Mouse (Mus musculus): ENCODE results near the gene Exoc7.

Exoc7 gene

DNA sequence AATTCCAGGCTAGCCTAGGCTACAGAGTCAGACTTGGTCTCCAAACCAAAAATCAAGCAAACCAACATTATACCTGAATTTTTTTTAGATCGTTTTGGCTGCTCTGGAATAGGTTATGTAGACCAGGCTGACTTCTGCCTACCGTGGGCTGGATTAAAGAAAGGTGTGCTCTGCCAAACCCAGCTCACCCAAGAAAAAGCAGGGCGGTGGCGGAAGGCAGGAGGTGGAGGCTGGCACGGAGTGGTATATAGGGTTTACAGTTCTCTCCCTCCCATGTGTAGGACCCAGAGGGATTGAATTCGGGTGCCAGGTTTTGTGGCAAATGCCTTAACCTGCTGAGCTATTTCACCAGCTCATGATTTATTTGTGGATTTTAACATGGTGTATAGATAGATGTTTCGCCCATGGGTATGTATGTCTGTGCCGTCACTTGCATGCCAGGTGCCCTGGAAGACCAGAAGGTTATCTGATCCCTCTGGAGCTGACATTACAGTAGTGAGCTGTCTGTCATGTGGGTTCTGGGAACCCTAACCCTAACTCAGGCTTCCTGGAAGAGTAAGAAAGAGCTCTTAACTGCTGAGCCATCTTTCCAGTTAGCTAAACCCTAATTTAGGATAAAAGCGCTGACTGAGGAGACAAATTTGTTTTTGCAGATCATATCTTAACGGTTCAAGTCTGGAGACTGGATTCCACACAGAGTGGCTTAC, at the start of gene Exoc7:
TSS of gene Exoc7 (minus strand) at position 215 of the 707 bp plus-strand sequence.
- ATAC-seq (ENCODE audit: insufficient number of reproducible peaks, low FRiP score, low TSS enrichment): peak; percentile 27; the same call in 1 of the 2 replicates

DNA sequence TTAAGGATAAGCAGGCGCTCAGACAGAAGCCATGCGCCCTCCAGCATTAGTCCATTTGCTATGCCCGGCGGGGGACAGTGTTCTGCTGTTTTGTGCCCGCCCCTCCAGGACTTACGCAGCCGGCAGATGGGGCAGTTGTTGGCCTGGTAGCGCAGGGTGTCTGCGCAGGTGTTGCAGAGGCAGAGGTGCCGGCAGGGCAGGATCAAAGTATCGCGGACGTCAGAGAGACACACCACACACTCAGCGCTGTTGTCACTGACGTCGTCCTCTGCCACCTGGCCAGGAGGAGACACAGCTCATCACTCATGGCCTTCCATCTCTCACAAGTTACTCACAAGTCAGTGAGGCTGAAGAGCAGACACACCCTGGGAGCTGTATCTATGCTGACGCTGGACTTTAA, 47.5 kb upstream of the Exoc7 start:
- no peak for ATAC-seq (ENCODE audit: insufficient number of reproducible peaks, low FRiP score, low TSS enrichment)

- no peak for ATAC-seq (ENCODE audit: insufficient number of reproducible peaks, low FRiP score, low TSS enrichment)
Observed at GRCm38 (mm10) chr11:116353535-116353934, 46.5 kb upstream of the Exoc7 start.

DNA sequence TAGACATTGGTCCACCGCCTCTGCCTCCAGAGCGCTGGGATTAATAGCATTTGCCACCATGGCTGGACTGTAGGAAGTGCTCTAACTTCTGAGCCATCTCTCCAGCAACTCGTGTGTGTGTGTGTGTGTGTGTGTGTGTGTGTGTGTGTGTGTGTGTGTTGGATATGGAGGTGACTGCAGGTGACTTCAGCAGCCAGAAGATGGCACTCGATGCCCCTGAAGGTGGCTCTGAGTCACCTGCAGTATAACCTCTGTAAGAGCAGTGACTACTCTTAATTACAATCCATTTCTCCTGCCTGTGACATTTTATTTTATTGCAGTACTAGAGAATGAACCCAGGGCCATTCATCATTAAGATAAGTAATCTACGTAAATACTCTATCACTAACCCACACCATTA, 44.3 kb upstream of the Exoc7 start:
- ATAC-seq (ENCODE audit: insufficient number of reproducible peaks, low FRiP score, low TSS enrichment): no peak

GRCm38 (mm10) chr11:116347955-116348354, 40.9 kb upstream of the Exoc7 start:
- no peak for ATAC-seq (ENCODE audit: insufficient number of reproducible peaks, low FRiP score, low TSS enrichment)

GRCm38 (mm10) chr11:116347012-116347411, 40.0 kb upstream of the Exoc7 start:
- no peak for ATAC-seq (ENCODE audit: insufficient number of reproducible peaks, low FRiP score, low TSS enrichment)

DNA sequence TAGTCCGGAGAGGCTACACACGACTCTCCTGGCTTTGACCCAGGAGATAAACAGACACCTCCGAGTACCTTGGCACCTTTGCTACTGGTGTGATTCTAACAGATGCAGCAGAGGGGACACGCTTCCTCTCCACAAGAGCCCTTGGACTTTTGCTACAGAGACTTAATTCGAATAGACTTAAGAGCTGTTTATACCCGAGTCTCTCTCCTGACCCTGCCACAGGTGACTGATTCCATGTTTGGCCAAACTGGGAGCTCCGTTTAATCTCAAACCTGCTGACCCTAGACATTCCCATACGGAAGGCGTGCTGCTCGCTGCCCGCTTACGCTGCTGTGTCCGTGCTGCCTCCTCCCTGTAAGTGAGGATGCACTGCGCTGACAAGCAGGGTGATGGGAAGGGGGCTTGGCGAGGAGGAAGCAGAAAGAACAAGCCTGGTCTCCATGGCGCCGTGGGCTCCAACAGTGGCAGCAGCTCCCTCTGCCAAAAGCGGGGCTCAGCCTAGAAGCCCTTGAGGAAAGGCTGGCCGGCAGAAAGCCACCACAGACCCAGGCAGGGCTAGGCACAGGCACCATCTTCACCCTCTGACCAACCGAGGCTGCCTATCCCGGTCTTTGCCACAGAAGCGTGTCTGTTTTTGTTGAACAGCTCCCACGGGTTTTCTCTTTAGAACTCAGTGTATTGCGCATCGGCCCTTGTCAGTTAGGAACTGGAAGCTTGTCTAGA, 35.2 kb upstream of the Exoc7 start:
- ATAC-seq (ENCODE audit: insufficient number of reproducible peaks, low FRiP score, low TSS enrichment): no peak

- no peak for ATAC-seq (ENCODE audit: insufficient number of reproducible peaks, low FRiP score, low TSS enrichment)
Observed at GRCm38 (mm10) chr11:116337531-116337930, 30.5 kb upstream of the Exoc7 start.

GRCm38 (mm10) chr11:116337000-116337399, 30.0 kb upstream of the Exoc7 start:
- no peak for ATAC-seq (ENCODE audit: insufficient number of reproducible peaks, low FRiP score, low TSS enrichment)

DNA sequence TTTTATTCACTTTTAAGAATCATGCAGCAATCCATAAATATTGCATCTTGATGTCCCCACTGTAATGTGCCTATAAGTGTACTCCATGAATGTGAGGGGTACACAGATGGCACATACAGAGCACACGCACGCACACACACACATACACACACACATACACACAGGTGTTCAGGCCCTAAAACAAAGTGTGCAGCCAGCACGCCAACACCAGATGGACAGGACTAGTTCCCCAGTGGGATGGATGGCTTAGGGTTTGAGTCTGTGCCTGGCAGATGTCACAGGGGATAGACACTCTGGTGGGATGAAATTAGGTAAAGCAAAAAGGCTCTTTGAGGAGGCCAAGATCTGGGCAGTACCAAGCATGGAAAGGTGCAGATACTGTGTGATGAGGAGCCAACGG, 29.4 kb upstream of the Exoc7 start:
- ATAC-seq (ENCODE audit: insufficient number of reproducible peaks, low FRiP score, low TSS enrichment): no peak

DNA sequence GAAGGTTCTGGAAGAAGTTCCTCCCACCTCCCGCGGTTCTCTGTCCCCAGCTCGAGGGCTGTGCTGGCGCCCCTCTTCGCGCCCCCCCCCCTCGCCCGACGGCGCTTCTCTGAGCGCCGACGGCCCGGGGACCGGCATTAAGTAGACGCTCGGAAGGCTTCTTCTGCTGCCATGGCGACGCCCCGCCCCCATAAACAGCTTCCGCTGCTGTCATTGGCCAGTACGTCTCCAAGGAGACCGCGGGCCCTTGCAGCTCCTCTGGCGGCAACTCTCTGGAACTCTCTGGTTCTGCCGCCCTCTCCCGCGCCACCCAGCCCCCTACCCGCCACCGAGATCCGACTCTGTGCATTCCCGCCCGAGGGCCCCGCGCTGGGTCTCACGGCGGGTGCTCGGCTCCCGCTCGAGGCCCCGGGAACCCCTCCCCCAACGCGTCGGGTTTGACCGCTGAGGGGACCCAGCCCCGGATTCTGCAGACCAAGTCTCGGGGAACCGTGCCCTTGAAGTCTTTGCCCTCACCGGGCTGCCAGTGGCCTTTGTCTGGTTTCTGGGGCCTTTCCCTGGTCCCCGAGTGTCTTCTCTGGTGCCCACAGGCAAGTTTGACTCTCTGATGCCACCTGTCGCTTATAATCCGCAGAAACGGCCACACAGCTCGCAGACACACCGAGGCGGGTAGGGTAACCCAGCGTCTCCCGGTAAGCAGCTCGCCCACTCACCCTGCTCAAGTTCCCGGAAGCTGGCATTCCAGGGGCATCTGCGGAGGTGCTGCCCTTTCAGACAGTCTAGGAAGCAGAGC, 28.4 kb upstream of the Exoc7 start, which contains the start of gene Foxj1:
TSS of gene Foxj1 (minus strand) at position 156 of the 793 bp plus-strand sequence.
- 0 out of 2 replicates have a peak, but pooled peaks have one; percentile 64 for ATAC-seq (ENCODE audit: insufficient number of reproducible peaks, low FRiP score, low TSS enrichment)

DNA sequence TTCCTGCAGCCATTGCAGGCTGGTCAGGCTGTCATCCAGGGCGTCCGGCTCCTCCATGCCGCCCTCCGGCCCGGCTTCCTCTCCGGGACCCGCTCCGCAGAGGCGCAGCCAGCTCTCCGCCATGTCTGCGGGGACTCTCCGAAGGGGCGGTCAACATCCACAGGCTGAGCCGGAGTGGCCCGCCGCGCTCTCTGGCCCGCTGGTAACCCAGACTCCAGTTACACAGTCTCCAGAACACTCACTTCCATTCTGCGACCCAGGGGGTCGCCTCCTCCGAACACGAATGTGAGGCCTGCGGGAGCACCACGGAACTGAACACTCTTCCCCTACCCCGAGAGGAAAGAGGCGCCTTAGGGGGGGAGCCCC, 27.4 kb upstream of the Exoc7 start:
- no peak for ATAC-seq (ENCODE audit: insufficient number of reproducible peaks, low FRiP score, low TSS enrichment)

DNA sequence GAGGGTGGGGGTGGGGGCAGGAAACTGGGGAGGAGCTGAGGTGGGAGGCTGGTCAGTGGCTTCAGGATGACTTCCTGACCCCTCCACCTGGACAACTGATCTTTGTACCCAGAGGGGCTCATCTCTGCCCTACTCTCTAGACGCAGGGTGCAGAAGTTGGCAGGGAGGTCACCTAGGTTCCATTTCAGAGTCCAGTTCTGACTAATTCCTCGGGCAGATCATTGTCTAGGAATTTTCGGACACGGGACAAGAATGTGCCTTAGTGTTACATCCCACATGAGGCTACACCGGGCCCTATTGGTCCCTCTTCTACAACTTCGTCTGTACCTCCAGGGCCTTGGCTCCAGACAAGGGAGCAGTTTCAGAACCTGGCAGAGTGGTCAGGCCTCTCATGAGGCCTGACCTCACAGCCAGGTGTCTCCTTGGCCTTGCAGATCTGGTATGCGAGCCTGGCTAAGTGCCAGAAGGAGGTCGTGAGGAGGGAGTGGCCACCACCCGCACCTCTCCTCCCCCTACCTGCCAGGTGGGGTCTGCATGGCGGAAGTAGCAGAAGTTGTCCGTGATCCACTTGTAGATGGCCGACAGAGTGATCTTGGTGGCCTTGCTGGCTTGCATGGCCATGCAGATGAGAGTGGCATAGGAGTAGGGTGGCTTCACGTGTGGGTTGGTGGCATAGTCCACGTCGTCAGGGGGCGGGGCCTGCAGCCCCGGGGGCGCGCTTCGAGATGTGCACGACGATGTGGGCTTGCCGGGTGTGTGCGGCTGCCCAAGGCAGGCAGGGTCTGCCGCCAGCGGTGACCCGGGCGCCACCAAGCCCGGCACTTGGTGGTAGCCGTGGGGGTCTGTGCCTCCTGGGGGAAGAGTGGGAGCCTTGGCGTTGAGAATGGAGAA, 26.7 kb upstream of the Exoc7 start:
- ATAC-seq (ENCODE audit: insufficient number of reproducible peaks, low FRiP score, low TSS enrichment): no peak

- no peak for ATAC-seq (ENCODE audit: insufficient number of reproducible peaks, low FRiP score, low TSS enrichment)
Observed at GRCm38 (mm10) chr11:116332983-116333270, 25.9 kb upstream of the Exoc7 start.

DNA sequence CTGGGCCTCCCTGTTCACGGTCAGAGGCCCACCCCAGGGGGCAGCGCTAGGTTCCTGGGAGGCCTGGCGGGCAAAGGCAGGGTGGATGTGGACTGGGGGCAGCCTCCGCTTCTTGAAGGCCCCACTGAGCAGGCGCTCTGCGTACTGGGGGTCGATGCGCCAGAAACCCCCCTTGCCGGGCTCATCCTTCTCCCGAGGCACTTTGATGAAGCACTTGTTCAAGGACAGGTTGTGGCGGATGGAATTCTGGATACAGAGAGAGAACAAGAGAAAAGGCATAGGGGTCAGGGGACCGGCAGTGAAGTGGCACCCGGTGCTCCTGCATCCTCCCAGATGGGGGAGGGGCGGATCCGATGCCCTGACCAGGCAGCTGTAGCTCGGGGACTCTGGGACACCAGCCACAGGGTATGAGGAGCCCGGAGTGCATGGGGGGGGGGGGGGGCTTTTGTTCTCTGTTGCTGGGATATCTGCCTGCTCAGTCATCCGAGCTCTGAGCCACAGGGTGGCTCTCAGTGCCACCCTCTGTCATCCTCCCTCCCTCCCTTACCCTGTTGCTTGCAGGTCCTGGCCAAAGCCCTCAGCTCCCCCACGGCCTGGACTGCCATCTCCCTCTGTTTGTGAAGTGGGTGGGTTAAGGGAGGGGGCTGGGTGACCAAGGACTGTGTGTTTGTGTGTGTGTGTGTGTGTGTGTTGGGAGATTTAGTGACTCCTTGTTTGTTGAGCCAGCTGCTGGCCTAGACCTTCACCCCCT, 25.4 kb upstream of the Exoc7 start:
- ATAC-seq (ENCODE audit: insufficient number of reproducible peaks, low FRiP score, low TSS enrichment): no peak

- ATAC-seq (ENCODE audit: insufficient number of reproducible peaks, low FRiP score, low TSS enrichment): no peak
Observed at GRCm38 (mm10) chr11:116330211-116330518, 23.1 kb upstream of the Exoc7 start.

DNA sequence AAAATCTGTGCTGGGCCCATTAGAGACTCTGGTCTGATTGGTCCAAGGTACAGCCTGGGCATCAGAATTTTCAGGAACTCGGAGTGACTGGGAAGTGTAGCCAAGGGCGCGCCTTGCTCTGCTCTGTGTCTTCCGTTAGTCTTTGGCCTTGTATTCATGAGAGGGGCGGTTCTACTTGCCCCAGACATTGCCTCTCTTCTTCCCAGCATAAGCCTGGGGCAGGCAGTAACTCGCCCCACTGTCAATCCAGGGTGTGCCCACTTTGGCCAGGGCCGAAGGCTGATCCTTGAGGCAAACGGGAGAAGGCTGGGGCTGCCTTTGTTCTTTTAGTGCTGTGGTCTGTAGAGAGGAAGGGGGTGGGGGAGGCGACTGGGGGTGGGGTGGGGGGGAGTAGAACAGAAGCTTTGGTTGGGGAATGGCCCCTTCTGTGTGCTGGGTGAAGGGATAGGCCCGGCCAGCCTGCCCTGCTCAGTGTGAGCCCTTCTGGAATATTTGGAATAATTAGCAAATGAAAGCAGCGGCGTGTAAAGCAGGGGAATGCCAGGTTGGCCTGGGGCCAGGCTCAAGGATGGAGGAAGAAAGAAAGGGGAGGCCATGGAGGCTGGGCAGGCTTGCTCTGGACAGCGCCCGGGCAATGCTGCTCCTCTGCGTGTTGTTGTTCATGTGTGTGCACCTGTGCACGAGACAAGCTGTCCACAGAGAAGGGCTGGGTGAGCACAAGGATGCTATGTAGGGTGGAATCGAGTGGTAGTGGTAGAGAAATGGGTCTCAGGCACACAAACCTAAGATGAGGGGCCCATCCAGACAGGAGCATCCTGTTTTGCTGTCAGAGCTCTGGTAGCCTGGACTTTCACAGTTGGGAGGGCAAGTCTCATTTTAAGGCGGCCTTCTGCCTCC, 22.5 kb upstream of the Exoc7 start:
- ATAC-seq (ENCODE audit: insufficient number of reproducible peaks, low FRiP score, low TSS enrichment): no peak

GRCm38 (mm10) chr11:116326963-116327603, 20.1 kb upstream of the Exoc7 start:
- ATAC-seq (ENCODE audit: insufficient number of reproducible peaks, low FRiP score, low TSS enrichment): no peak

Data from cerebellum, adult (tissue).